17 mouse cellular contexts compared by ENCODE assay signal in the genomic region with DNA sequence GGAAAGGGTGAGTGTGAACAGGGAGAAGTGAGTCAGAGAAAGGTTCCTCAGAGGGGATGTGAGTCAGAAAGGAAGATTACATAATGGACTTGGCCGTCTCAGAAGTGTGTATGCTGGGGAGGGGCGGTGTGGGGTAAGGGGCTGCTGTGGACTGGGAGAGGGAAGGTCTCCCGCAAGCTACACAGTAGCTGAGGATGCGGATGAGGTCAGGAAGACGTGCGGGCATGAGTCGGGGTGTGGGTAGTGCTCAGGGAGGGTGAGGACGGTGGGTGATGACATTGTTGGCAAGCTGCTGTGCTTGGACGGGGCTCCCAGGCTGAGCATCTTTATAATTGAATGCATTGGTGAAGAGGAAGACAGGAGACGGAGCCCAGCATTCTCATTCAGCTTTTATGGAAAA.
DNase-seq lines count a peak whose midpoint lies in the region; ATAC-seq lines count a peak whose summit lies in the region.
"Had no signal": no experiment of that assay in that cellular context is flagged by ENCODE, and none has a peak within 500 bp of the region (broad histone marks: within the 10 kb centered on the region; RNA-seq: fewer than 3 reads in every experiment).

No protein-coding gene starts in this region.

- no peaks in the 10 kb centered on the region for H3K27me3 ChIP-seq in heart, embryonic 12.5 days (replicated peaks)
- peaks cover 11% of the 10 kb centered on the region for H3K27me3 ChIP-seq in forebrain, embryonic 13.5 days
- H3K27me3 ChIP-seq: embryonic facial prominence, embryonic 15.5 days; heart, embryonic 15.5 days; neural tube, embryonic 12.5 days had no signal

- no peak overlapping the region for H3K4me2 ChIP-seq in heart, embryonic 12.5 days
- H3K4me2 ChIP-seq in forebrain, embryonic 13.5 days: no peak overlapping the region
- H3K4me2 ChIP-seq: embryonic facial prominence, embryonic 15.5 days; heart, embryonic 15.5 days; hindbrain, embryonic 14.5 days; neural tube, embryonic 12.5 days had no signal

- H3K27ac ChIP-seq in heart, embryonic 12.5 days (ENCODE audit: poor library complexity, severe bottlenecking): no peak overlapping the region
- H3K27ac ChIP-seq in forebrain, embryonic 13.5 days: no peak overlapping the region
- H3K27ac ChIP-seq: embryonic facial prominence, embryonic 15.5 days; heart, embryonic 15.5 days; hindbrain, embryonic 14.5 days; kidney, postnatal 0 days; macrophage; neural tube, embryonic 12.5 days had no signal

- H3K36me3 ChIP-seq in heart, embryonic 12.5 days: no peaks in the 10 kb centered on the region
- no peaks in the 10 kb centered on the region for H3K36me3 ChIP-seq in forebrain, embryonic 13.5 days (ENCODE audit: poor library complexity, severe bottlenecking)
- H3K36me3 ChIP-seq: embryonic facial prominence, embryonic 15.5 days; heart, embryonic 15.5 days; neural tube, embryonic 12.5 days had no signal

- DNase-seq in gastrocnemius, postnatal 25 days: peak; percentile 11
- no peak for DNase-seq in gastrocnemius, postnatal 14 days
- peak; percentile 6 for DNase-seq in urinary bladder, postnatal 25 days (ENCODE audit: low spot score)
- no peak for DNase-seq in urinary bladder, postnatal 10 days (ENCODE audit: low spot score)
- DNase-seq in ovary, postnatal 10 days (ENCODE audit: low spot score): no peak
- DNase-seq in cerebellum, adult 9-10 months: no peak
- DNase-seq: cerebellum, adult 11 months had no signal

- no peaks in the 10 kb centered on the region for H3K9me3 ChIP-seq in heart, embryonic 12.5 days (replicated peaks)
- no peaks in the 10 kb centered on the region for H3K9me3 ChIP-seq in forebrain, embryonic 13.5 days (replicated peaks)
- H3K9me3 ChIP-seq: embryonic facial prominence, embryonic 15.5 days; heart, embryonic 15.5 days; neural tube, embryonic 12.5 days had no signal

- H3K9ac ChIP-seq in heart, embryonic 12.5 days: no peak overlapping the region
- no peak overlapping the region for H3K9ac ChIP-seq in forebrain, embryonic 13.5 days
- H3K9ac ChIP-seq: embryonic facial prominence, embryonic 15.5 days; heart, embryonic 15.5 days; hindbrain, embryonic 14.5 days; neural tube, embryonic 12.5 days had no signal

- WGBS in heart, embryonic 12.5 days: 51% methylated on average over 10 of the region's 10 CpGs
- WGBS in forebrain, embryonic 13.5 days: 85% methylated on average over 10 of the region's 10 CpGs

- H3K4me3 ChIP-seq in heart, embryonic 12.5 days: no peak overlapping the region
- no peak overlapping the region for H3K4me3 ChIP-seq in forebrain, embryonic 13.5 days
- H3K4me3 ChIP-seq: embryonic facial prominence, embryonic 15.5 days; heart, embryonic 15.5 days; neural tube, embryonic 12.5 days had no signal

- peaks cover 44% of the 10 kb centered on the region for H3K4me1 ChIP-seq in heart, embryonic 12.5 days (replicated peaks)
- peaks cover 10% of the 10 kb centered on the region for H3K4me1 ChIP-seq in forebrain, embryonic 13.5 days

- intact Hi-C loops in gastrocnemius, postnatal 14 days (cut with DNase I; ENCODE audit: low total_unique reads): no loop called here

- peak; percentile 48; the same call in 1 of the 2 replicates for ATAC-seq in heart, embryonic 12.5 days (ENCODE audit: insufficient number of reproducible peaks, low FRiP score)
- no peak for ATAC-seq in forebrain, embryonic 13.5 days
- ATAC-seq: intestine, postnatal 0 days; midbrain, embryonic 16.5 days had no signal

Comparison
In these comparisons a context has a peak if more than half of its experiments do, and no peak if none do; other contexts are left out.
1. DNase-seq: peak in gastrocnemius, postnatal 25 days (single experiment) and urinary bladder, postnatal 25 days (single experiment); none in gastrocnemius, postnatal 14 days (single experiment), urinary bladder, postnatal 10 days (single experiment), ovary, postnatal 10 days (single experiment) and cerebellum, adult 9-10 months (single experiment).